In genomic region chr10:117708376-117708775, GRCm38 (mm10) we compare ENCODE assay signal across 12 mouse cellular contexts. TPM values are rescaled to one million over a fixed set of nuclear protein-coding genes. Genes with fewer than 3 reads are reported as not detected.
DNase-seq lines count a peak whose midpoint lies in the region; ATAC-seq and TF ChIP-seq lines count a peak whose summit lies in the region.
"Had no signal": no experiment of that assay in that cellular context is flagged by ENCODE, and none has a peak within 500 bp of the region (broad histone marks: within the 10 kb centered on the region; RNA-seq: fewer than 3 reads in every experiment).

No protein-coding gene starts in this region.

- H3K9me3 ChIP-seq in kidney, embryonic 16.5 days (ENCODE audit: low read length), result no peaks in the 10 kb centered on the region
- no peaks in the 10 kb centered on the region for H3K9me3 ChIP-seq in neural tube, embryonic 13.5 days
- H3K9me3 ChIP-seq in neural tube, embryonic 15.5 days (replicated peaks), result no peaks in the 10 kb centered on the region
- H3K9me3 ChIP-seq: forebrain, embryonic 15.5 days had no signal

- H3K4me3 ChIP-seq in kidney, embryonic 16.5 days (ENCODE audit: low read length), result no peak overlapping the region
- H3K4me3 ChIP-seq in neural tube, embryonic 13.5 days, result no peak overlapping the region
- H3K4me3 ChIP-seq in neural tube, embryonic 15.5 days (replicated peaks), result no peak overlapping the region
- H3K4me3 ChIP-seq in embryonic fibroblast, embryonic 13.5 days (ENCODE audit: insufficient read depth, low read length), result peak overlapping the region; percentile 97
- peak overlapping the region; percentile 86 for H3K4me3 ChIP-seq in myocyte

- H3K79me2 ChIP-seq in myocyte (ENCODE audit: control insufficient read depth, insufficient read depth), result peaks cover 56% of the 10 kb centered on the region

- no peaks in the 10 kb centered on the region for H3K27me3 ChIP-seq in kidney, embryonic 16.5 days (ENCODE audit: insufficient read depth, low read length)
- H3K27me3 ChIP-seq in neural tube, embryonic 13.5 days, result no peaks in the 10 kb centered on the region
- no peaks in the 10 kb centered on the region for H3K27me3 ChIP-seq in neural tube, embryonic 15.5 days (replicated peaks)
- no peaks in the 10 kb centered on the region for H3K27me3 ChIP-seq in myocyte (ENCODE audit: control insufficient read depth, insufficient read depth, insufficient read length)
- H3K27me3 ChIP-seq: forebrain, embryonic 15.5 days had no signal

- no peak for TF ChIP-seq POLR2A in embryonic fibroblast, embryonic 13.5 days (IDR thresholded peaks at IDR 0.05; ENCODE audit: low read depth, low read length)
- TF ChIP-seq POLR2A in myocyte (IDR thresholded peaks at IDR 0.05; ENCODE audit: insufficient read length, low read depth), result no peak

- peaks cover 16% of the 10 kb centered on the region for H3K4me1 ChIP-seq in kidney, embryonic 16.5 days (ENCODE audit: insufficient read depth, low read length)
- H3K4me1 ChIP-seq in neural tube, embryonic 13.5 days (replicated peaks), result peaks cover 33% of the 10 kb centered on the region
- peaks cover 29% of the 10 kb centered on the region for H3K4me1 ChIP-seq in neural tube, embryonic 15.5 days
- peaks cover 5% of the 10 kb centered on the region for H3K4me1 ChIP-seq in embryonic fibroblast, embryonic 13.5 days (ENCODE audit: control insufficient read depth, insufficient read depth, low read length)

- no peak for DNase-seq in kidney, adult 8-10 months
- no peak for DNase-seq in adrenal gland, postnatal 36 days
- DNase-seq in ovary, postnatal 14 days (ENCODE audit: low spot score), result no peak
- DNase-seq: cerebellum, adult 18-20 months; lung, postnatal 10 days had no signal

- peak overlapping the region; percentile 57; the same call in 1 of the 2 replicates for H3K4me2 ChIP-seq in kidney, embryonic 16.5 days (replicated peaks; ENCODE audit: low read depth, low read length)
- peak overlapping the region; percentile 85; the same call in 1 of the 2 replicates for H3K4me2 ChIP-seq in neural tube, embryonic 13.5 days
- H3K4me2 ChIP-seq in neural tube, embryonic 15.5 days, result no peak overlapping the region
- peak overlapping the region; percentile 70 for H3K4me2 ChIP-seq in myocyte (ENCODE audit: low read depth)

- no peak for ATAC-seq in kidney, embryonic 16.5 days (ENCODE audit: low FRiP score, low TSS enrichment)
- ATAC-seq in neural tube, embryonic 13.5 days (ENCODE audit: low read depth), result no peak
- no peak for ATAC-seq in neural tube, embryonic 15.5 days (ENCODE audit: low FRiP score)
- ATAC-seq: forebrain, embryonic 15.5 days; inflammation-experienced regulatory T-cells, adult 6 months had no signal

- 93% methylated on average over 2 of the region's 2 CpGs for WGBS in kidney, embryonic 16.5 days
- WGBS in neural tube, embryonic 13.5 days, result 97% methylated on average over 2 of the region's 2 CpGs
- WGBS in neural tube, embryonic 15.5 days, result 97% methylated on average over 2 of the region's 2 CpGs

- no peak overlapping the region for H3K27ac ChIP-seq in kidney, embryonic 16.5 days (ENCODE audit: low read length)
- no peak overlapping the region for H3K27ac ChIP-seq in neural tube, embryonic 13.5 days (replicated peaks)
- no peak overlapping the region for H3K27ac ChIP-seq in neural tube, embryonic 15.5 days (replicated peaks)
- H3K27ac ChIP-seq in embryonic fibroblast, embryonic 13.5 days (ENCODE audit: insufficient read depth, low read length), result no peak overlapping the region
- H3K27ac ChIP-seq: forebrain, embryonic 15.5 days had no signal

- H3ac ChIP-seq in myocyte (ENCODE audit: control insufficient read depth, insufficient read length), result no peak overlapping the region

- H3K9ac ChIP-seq in kidney, embryonic 16.5 days (replicated peaks; ENCODE audit: low read length), result no peak overlapping the region
- no peak overlapping the region for H3K9ac ChIP-seq in neural tube, embryonic 13.5 days
- no peak overlapping the region for H3K9ac ChIP-seq in neural tube, embryonic 15.5 days (replicated peaks)
- H3K9ac ChIP-seq: forebrain, embryonic 15.5 days had no signal

- TF ChIP-seq CTCF in embryonic fibroblast, embryonic 13.5 days (IDR thresholded peaks at IDR 0.05; ENCODE audit: borderline replicate concordance, insufficient read depth, low read length), result no peak

- peaks cover 32% of the 10 kb centered on the region for H3K36me3 ChIP-seq in kidney, embryonic 16.5 days (ENCODE audit: insufficient read depth, low read length)
- H3K36me3 ChIP-seq in neural tube, embryonic 13.5 days, result peaks cover 40% of the 10 kb centered on the region
- peaks cover 26% of the 10 kb centered on the region for H3K36me3 ChIP-seq in neural tube, embryonic 15.5 days
- peaks cover 36% of the 10 kb centered on the region for H3K36me3 ChIP-seq in myocyte (ENCODE audit: control insufficient read depth, insufficient read depth)

TF ChIP-seq in myocyte, 11 proteins besides CTCF, POLR2A, EP300 and RAD21:
- TF ChIP-seq USF1 (IDR thresholded peaks at IDR 0.05; ENCODE audit: low read depth), result no peak
- TF ChIP-seq SRF (IDR thresholded peaks at IDR 0.05; ENCODE audit: control insufficient read depth, insufficient read length, low read depth), result no peak
- TF ChIP-seq TCF3 (IDR thresholded peaks at IDR 0.05; ENCODE audit: insufficient read length, low read depth), result no peak
- no peak for TF ChIP-seq CEBPB (IDR thresholded peaks at IDR 0.05; ENCODE audit: insufficient read depth, poor library complexity, severe bottlenecking)

RNA-seq across cellular contexts. Expression of gene Mdm2, which starts 2.2 kb away (rescaled TPM):
- 46.0 and 50.1 TPM in 2 replicates for polyA plus RNA-seq in kidney, embryonic 16.5 days (2015; fragmentation: Nextera tagmentation; extraction: Ambion mirVana)
- 52.5 and 66.2 TPM in 2 replicates for polyA plus RNA-seq in neural tube, embryonic 13.5 days (2015; fragmentation: Nextera tagmentation; extraction: Ambion mirVana)
- polyA plus RNA-seq in neural tube, embryonic 15.5 days (2015; fragmentation: Nextera tagmentation; extraction: Ambion mirVana), result 46.0 and 51.3 TPM in 2 replicates
- 122 and 229 TPM in 2 replicates for polyA plus RNA-seq in embryonic fibroblast, embryonic 13.5 days (2011; ENCODE audit: insufficient read length, low read depth, missing spikeins)
- 23.2 TPM for polyA plus RNA-seq in myocyte (2012; fragmentation: generic; extraction: Trizol)
- 10 to 100 TPM; 54.9 to 56.8 TPM for total RNA-seq in adrenal gland, postnatal 36 days (2021)

RNA-seq across cellular contexts. Expression of gene Slc35e3, which starts 37.8 kb away (rescaled TPM):
- polyA plus RNA-seq in kidney, embryonic 16.5 days (2015; fragmentation: Nextera tagmentation; extraction: Ambion mirVana), result 15.2 and 17.3 TPM in 2 replicates
- polyA plus RNA-seq in neural tube, embryonic 13.5 days (2015; fragmentation: Nextera tagmentation; extraction: Ambion mirVana), result 30.6 and 32.0 TPM in 2 replicates
- polyA plus RNA-seq in neural tube, embryonic 15.5 days (2015; fragmentation: Nextera tagmentation; extraction: Ambion mirVana), result 26.4 and 26.9 TPM in 2 replicates
- 26.1 and 28.9 TPM in 2 replicates for polyA plus RNA-seq in embryonic fibroblast, embryonic 13.5 days (2011; ENCODE audit: insufficient read length, low read depth, missing spikeins)
- polyA plus RNA-seq in myocyte (2012; fragmentation: generic; extraction: Trizol), result 9.2 TPM
- 10 to 100 TPM; 15.1 to 15.6 TPM for total RNA-seq in adrenal gland, postnatal 36 days (2021)

Comparison
In these comparisons a context has a peak if more than half of its experiments do, and no peak if none do; other contexts are left out.
1. H3K4me3 ChIP-seq: peak in embryonic fibroblast, embryonic 13.5 days (single experiment) and myocyte (single experiment); none in kidney, embryonic 16.5 days (single experiment), neural tube, embryonic 13.5 days (single experiment) and neural tube, embryonic 15.5 days (single experiment).